Mouse (Mus musculus) kidney, postnatal 10 days (tissue): ENCODE results near the gene Tshz2.

Experiments
- DNase-seq: peaks from one replicate; pipeline ENCODE4 v3.0.0; 2021; ENCODE audit warnings: mixed read lengths

Gene Tshz2

DNA sequence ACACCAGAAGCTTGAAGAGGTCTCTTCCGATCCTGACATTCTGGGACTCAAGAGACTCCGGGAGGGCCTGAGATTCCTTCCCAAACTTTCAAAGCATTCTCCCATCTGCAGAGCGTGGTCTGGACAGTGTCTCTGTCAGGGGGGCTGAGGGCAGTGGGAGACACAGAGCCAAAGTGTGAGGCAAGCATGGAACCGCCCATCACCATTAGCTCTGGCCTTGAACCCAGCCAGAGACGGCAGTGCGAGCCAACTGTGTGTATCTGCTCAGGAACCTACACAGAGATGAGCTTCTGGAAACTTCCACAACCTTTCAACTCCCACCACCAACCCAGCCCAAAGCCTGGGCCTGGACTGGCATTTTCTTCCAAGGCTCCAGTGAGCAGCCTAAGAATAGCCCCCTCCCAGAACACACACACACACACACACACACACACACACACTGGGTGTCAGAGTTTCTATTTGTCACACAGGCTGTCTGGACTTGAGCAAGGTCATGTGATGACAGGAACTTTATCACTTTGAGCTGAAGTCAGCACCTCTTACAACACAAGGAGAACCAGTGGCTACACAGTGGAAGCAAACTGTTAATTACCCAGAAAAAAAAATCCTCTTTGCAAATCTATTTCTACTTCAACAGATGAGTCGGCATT, 67.2 kb downstream of the Tshz2 start:
- no peak for DNase-seq

DNA sequence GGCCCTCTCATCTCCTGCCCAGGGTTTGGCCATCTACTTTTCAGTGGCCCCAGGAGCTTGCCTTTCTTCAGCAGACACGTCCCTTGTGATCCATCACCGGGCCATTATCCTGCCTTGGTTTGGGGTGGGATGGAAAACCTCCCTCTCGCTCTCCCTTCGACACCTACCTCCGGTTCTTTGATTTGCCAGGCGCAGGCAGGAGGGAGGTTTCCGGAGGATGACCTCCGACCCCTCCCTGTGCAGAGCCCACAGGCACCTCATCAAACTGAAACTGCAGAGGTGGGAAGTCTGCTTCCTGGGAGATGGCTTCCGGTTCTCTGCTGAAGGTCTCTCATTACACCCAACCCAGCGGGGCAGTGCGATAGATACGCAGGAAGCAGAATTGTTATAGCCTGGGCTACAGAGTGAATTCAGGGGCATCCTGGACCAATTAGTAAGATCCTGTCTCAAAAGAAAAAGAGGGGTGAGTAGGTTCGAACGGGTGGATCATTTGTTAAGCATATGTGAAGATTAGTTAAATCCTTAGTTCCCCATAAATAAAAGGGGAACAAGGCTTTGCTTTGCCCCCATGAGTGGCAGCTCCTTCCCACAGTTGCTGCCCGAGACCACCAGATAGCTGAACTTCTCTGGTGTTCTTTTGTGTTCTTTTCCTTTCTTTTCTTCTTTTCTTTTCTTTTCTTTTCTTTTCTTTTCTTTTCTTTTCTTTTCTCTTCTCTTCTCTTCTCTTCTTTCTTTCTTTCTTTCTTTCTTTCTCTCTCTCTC, 70.1 kb downstream of the Tshz2 start:
- DNase-seq, result no peak

DNA sequence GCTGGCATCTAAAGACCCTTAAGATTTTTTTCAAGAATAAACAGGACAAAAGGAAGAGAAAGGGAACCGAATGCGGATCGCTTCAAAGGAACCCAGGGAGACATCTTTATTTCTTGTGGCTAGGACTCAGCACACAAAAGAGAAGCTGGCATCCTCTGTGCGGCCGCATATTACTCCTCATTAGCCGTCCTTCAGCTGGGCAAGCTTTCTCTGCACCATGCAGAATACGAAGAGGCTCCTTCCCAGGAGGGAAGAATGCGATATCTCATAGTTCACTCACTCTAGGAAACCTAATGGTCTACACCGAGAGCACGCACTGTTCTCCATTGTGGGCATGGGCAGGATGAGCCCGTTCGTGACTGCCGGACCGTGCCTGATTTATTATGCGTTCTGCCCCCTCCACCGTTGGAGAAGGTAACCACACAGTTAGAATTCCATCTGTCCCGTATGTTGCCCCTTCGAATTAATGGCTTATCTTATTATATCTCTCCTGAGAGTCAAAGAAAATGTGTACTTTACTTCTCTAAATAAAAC, 89.0 kb downstream of the Tshz2 start:
- DNase-seq, result no peak

DNA sequence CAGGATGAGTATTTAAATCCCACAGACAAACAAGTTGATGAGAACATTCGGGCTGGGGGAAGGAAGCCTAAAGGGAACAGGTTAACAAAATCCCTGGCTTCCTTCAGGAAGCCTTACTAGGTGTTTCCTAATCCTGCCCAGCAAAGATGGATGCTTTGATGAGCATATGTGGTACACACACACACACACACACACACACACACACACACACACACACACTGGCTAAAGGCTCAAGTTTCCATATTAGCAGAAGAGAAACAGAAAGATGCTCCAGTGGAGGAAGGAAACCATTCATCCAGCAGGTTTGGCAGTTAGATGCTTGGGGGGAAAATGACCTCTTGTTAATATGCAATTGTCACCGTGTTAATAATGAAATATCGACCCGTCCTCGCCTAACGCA, 89.5 kb downstream of the Tshz2 start:
- DNase-seq, result peak; percentile 53

DNA sequence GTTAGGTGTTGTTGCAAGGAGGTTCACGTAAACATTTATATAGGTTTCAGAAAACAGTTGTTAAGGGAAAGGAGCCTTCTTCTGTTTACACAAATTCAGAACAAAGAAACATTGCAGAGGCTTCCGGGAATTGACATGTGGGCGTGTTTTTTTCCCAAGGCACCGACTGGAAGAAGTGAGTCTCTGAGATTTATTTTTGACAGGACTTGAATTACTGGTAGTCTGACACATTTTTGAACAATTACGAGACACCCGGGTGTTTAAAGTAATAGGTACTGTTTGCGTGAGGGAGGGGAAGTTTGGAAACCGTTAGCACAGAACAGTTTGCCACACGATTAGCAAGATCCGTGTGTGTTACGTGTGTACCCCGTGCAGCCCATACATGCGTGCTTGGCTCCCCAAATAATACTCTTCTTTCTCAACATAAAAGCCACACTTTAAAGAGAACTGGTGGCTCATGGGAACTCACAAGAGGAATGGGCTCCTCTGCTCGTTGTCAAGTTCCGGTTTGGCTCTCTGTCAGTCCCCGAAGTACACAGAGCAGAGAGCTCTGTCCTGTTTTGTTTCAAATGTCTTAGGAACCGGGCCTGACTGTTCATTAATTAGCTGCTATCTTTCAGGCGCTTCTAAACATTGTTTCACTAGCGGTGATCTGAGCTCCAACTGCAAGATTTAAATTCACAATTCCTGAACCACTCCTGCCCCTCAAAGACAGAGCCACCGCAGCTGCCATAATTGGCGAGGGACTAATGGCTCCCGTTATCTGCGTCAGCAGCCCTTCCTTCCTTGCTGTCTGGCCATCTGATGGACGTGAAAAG, 91.0 kb downstream of the Tshz2 start:
- DNase-seq, result peak; percentile 57

DNA sequence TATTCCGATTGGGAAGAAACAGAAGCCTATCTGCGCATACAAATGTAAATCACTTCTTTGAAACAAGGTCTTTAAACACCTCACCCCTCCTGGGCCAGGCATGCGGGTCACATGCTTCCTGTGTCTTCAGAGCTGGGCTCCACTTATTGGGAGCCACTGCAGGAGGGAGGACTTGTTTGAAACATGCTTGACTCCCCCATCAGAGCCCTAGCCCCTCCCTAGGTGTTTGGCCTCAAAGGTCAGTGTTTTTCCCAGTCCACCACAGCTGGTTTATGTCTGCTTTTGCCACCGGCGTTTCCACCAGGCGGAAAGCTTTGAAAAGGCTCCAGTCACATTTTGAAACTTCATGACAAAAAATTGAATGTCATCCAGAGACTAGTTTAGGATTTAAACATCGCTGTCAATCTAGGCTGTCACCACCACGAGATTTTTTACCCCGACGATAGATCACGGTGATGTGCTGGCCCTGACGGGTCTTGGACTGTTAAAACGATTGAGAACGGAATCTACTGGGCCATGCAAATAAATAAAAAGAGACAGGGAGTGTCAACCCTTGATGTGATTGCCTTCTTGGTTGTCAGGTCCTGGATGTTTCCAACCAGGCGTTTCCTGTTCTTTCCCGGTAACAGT, 96.0 kb downstream of the Tshz2 start:
- peak; percentile 68 for DNase-seq

DNA sequence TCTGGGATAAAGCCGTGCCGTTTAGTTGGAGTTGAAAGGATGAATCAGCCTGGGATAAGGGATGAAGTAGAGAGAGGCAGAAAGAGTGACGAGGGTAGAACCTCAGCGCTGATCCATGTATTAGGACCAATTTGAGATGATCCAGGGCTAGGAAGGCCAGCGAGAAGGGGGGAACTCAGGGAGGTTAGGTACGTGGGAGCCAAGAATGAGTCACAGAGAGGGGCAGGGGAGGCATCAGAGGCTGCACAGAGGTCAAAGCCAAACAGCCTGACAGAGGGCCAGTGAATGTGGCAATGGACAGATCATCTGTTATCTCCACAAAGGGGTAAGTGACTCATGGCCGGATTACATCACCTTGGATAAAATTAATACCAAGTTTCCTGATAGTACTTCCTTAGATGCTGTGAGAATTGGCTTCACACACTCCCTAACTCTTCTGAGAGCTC, 97.8 kb downstream of the Tshz2 start:
- DNase-seq, result no peak

DNA sequence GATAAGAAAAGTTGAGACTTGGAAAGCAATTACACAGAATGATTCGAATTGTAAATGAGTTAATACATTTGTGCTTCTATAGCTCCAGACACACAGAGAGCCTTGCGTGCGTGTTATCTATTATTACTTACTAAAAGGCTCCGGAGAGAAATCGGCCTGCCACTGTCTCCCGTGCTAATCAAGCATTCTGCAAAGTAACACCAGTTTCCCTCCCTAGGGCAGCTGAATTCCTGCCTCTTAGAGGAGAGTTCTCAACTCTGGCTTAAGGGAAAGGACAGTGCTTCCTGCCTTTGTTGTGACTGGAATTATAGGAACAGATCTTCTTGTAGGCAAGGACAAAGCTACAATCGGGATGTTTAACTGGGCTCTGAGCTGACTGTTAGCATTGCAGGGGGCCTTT, 101.2 kb downstream of the Tshz2 start:
- no peak for DNase-seq

DNA sequence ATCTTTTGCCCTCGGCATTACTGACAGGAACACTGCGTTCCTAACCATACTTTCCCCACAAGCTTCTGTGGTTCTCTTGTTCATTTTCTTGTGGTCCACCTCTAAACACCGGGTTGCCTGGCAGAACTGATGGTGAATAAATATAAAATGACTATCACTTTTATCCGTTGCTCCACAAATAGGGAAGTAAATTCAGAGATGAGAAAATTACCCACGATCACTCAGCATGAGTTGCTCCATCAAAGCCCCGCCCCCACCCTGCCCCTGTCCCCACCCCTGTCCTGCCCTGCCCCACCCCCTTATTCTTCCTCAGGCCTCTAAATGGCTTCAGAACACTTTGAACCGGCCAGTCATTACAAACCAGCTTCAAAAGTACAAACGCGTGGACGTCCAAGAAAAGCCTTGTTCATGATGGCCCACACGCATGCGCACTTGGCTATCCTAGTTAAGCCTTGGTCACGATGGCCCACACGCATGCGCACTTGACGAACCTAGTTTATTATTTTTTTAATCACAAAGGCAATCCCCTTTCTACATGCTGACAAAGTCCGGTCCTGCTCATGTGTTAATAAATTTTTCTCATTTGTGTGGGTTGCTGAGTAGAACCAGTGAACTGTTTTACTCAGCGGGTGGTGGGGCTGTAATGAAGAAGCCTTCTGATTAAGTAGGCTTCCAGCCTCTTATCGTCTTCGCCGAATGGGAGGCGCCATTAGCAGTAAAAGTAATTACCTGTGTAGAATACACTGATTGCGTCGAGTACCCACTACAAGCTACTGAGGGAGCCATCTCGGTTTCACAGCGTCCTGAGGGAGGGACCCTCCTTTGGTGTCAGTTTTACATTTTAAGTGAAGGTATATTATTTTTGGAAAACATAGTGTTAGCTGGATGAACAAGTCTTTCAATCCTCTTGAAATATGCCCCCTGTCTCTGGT, 102.9 kb downstream of the Tshz2 start:
- peak; percentile 80 for DNase-seq

DNA sequence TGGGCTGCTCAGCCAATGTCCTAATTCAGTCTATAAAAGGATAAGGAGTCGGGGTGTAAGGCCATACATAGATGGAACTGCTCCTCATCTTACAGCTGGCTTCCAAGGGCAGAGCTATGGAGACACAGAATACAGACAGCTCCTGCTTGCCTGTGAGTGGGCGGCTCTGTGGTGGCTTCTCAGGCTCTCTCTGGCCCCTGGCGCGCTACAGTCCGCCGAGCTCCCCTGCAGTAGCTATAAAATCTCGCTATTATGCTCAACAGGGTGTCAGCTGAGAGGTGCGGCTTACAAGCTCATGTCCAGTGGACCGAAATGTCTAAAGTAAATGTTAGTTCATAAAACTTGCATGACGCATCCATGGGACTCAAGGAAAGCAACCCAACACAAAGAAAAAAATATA, 108.2 kb downstream of the Tshz2 start:
- DNase-seq, result no peak

DNA sequence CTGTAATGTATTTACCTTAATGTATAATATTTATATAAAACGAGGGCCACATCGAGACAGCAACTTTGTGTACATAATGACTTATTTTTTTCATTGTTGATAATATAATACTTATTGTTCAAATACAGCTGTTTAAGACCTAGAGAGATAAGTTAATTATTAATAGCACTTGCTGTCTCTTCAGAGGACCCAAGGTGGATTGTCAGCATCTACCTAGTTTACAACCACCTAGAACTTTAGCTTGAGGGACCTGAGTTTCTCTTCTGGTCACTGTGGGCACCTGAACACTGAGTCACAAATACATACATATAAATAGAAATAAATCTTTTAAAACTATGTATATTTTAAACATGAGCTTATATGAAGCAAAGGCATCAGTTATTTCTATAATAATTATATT, 110.0 kb downstream of the Tshz2 start:
- DNase-seq, result no peak

DNA sequence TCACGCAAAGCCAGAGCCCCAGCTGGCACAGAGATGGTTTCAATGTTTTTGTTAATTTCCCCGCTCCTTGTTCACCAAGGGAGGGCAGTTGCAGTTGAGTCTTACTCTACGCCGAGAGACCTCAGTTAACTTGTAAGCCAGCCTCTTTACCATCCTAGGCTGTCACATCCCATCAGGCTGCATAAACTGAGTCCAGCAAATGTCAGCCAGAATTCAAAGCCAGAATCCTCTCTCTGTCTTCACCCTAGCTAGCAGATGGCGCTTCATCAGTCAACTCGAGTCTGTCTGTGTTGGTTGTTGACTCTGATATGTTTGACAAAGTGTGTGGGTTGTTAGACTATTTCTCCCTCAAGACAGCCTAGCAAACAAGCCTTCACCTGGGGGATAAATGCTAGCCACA, 110.5 kb downstream of the Tshz2 start:
- no peak for DNase-seq

DNA sequence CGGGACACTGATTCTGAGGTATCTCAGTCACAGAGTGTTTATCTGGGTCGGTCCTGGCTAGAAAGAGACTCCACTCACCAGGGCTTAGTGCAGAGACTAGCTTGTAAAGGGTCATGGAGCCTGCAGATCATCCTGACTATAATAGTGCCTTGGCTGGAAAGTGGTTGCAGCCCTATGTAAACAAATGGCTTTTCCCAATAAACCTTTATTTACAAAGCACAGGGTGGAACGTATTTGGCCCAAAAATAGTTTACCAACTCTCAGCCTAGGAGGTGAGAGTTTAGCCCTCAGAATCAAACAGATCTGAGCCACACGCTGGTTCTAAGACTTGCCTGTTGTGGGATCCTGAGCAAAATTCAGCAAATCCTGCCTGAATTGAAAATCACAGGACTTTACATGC, 111.1 kb downstream of the Tshz2 start:
- DNase-seq, result no peak

DNA sequence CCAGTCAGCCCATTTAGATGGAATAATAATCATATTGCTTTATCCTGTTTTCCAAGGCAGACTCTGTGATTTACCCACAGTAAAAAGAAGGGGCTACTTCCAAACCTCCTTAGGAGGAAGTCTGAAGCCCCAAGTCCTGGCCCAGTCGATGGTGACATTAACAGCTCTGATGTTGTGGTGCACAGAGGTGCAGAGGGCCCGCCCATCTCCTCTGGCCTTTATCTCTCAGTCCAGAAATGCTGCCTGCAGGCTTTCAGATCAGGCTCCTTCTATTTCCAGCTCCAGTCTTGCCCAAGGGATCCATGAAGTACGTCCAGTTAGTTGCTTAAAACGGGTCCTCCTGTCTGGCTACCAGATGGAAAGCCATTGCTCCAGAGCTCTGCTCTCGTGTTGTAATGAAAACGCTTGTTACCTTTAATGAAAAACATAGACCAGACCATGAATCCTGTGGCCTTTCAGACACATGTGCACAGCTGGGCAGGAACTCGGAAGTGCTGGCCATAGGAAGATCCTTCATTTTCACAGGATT, 114.4 kb downstream of the Tshz2 start:
- DNase-seq, result no peak

DNA sequence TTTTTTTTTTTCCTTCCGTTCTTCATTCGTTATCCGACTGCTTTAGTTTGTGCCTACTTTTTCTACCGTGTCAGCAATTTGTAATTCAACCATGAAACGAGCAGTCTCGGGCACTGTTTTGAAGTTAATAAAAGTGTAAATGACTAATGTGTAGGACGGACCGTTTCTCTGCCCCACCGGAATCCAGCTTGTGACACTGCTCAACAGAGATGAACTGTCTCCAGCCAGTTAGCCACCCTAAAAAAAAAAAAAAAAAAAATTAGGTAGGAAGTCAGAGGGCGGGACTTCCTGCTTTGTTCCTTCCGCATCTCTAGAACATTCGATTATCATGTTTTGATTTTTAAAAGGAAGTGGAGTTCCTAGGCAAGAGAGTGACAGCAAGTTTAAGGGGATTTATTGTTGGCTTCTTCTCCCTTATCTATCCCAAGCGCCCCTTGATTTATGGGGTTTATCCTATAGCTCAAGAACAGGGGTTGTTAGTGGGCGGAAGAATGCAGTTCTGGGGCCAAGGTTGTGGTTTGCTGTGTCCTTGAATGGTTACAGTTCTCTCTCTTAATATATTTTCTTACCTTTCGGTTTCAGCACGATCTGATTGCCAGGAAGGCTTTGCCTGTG, 116.6 kb downstream of the Tshz2 start:
- no peak for DNase-seq

DNA sequence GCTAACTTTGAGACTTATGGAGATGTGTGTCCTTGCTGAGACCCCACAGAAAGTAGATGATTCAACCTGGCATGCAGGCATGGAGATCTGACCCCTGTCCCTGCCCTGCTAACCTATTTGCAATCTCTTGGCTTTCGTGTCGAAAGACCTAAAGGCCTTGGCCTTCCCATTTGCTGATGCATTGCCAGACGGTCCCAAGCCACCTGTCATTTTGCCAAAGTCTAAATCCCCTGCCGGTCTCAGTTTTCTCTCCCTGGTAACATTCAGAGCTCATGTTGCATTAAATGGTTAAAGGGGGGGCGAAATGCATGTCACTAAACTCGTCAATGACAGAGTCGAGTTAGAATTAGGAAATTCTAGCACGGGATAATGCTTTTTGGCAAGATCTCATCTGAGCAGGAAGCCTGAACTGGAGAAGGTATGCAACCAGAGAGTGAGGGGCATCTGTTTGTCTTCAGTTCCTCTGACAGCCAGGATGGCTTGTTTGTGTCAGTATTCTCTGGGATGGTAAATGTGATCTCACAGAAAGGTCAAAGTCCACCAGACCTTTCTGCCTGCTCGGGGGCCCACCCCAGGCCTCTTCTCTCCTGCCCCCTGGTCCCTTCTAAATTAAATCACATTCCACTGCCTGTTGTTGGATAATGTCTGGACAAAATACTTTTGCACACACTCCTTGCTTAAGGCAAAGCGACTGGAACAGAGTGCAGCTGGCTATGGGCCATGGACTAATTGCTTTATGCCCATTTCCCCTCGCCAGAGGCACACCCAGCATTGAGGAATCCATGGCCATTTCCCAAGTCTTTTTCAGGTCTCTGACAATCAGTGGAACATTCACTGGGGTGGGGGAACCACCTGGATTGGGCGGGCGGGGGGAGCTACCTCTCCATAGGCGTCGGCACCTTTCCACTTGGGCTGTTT, 118.0 kb downstream of the Tshz2 start:
- DNase-seq, result peak; percentile 60

DNA sequence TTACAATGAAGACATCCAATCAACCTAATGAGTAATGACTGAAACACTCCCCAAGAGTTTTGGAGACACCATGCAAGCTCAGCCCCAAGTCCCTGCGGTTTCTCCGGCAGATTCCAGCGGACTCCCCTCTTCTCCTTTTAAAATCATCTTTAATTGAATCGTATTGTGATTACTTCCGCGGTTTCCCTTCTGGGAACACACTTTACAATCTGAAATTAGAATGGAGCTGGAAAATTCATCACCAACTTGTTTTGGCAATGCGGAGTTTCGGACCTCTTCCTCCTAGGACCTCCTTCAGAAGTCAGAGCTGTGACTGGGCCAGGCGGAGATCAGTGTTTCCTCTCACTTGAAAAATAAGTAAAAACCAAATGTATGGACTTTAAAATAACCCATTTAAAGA, 119.3 kb downstream of the Tshz2 start:
- no peak for DNase-seq

DNA sequence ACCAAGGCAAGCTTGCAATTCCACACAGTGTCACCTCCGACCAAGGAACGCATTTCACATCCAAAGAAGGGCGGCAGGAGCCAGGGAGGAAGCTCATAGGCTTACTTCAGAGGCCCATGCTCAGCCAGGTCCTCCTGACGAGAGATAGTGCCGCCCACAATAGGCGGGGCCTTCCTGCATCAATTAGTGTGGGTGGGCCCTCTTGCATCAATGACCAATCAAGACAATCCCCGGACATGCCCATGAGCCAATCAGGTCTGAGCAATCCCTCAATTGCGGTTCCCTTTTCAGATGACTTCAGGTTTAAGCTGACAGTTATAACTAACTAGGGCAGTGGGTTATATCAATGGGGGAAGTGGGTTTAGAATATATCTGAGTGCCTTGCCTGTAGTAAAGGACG, 120.6 kb downstream of the Tshz2 start:
- no peak for DNase-seq

DNA sequence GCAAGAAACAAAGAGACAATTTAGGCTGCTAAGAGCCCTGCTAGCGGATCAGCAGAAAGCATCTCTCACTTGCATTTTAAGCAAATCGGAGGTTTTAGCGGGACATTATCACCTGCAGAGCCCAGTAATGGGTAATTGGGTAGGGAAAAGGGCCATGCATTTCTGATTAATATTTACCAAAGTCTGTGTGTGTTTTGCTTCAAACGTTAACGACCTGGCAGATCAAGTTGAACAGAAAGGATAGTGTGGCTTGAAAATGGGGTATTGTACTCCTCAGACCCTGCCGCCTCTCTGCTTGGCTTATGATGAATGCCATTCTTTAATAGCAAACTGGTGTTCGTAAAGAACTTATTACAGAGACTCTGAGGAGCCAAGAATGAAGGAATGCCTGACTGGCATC, 122.3 kb downstream of the Tshz2 start:
- no peak for DNase-seq

DNA sequence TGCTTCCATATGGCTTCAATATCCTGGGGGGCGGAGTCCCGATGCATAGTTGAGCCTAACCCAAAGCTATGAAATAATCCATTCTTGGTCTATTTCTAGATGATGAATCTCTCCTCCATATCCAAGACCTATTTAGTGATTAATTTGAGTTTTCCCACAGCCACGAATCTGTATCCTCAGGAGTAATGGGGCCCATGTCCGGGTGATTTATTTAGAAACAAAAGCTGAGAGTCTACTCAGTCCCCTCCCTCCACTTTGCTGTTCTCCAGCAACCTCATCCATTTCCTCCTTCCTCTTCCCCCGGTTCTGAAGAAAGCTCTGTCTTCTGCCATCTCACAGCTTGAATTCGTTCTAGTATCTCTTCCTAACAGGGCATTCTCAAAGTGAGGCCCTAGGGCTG, 125.3 kb downstream of the Tshz2 start:
- DNase-seq, result no peak
